Mouse (Mus musculus): ENCODE data around the gene Slc9a1.

DNA sequence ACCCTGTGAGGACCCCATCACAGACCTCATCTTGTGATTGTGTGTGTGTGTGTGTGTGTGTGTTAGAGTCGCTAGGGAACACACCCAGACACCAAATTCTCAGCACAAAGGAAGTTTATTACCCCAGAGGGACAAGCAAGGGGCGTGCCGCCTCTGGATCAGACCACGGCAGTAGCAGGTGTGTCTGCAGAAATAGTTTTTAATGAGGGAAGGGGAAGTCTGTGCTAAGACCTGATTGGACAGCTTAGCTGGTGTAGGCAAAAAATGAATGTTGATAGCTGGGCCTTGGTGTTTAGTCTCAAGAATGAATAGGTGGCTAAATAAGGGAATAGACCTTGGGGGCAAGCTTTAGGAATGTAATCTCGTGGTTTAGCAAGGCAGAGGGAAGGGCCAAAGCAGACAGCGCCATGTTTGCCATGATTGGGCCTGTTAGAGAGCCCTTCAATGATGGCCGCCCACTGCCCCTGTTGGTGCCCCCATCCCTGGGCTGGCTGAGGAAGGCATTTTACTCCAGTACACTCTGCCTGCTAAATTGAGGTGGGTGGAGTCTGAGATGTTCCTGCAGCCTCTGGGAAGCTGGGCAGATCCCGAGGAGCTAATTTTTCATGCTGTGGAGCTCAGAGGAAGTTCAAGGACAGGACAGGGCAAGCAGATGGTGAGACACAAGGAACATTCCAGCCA is 79.3 kb downstream of the Slc9a1 start:
- no peak for TF ChIP-seq CTCF (IDR thresholded peaks at IDR 0.05; ENCODE audit: borderline replicate concordance, insufficient read depth, low read depth, low read length)
- no peak for TF ChIP-seq POLR2A (IDR thresholded peaks at IDR 0.05; ENCODE audit: borderline replicate concordance, insufficient read depth, low read length)
